Mouse (Mus musculus) C2C12 (cell line): Measurements from ENCODE around the gene Ap3b1.

Experiments used
- CTCF ChIP-seq: IDR thresholded peaks from one replicate; pipeline ENCODE4 v1.5.1; 2011; ENCODE audit not compliant: control insufficient read depth, insufficient read depth, insufficient read length
- MAX ChIP-seq: IDR thresholded peaks from one replicate; pipeline ENCODE4 v1.6.1; 2011; ENCODE audit warnings: mild to moderate bottlenecking, control low read depth
- USF1 ChIP-seq: IDR thresholded peaks from one replicate; pipeline ENCODE4 v1.6.1; 2011; ENCODE audit warnings: low read depth, mild to moderate bottlenecking, control low read depth, moderate library complexity

DNA sequence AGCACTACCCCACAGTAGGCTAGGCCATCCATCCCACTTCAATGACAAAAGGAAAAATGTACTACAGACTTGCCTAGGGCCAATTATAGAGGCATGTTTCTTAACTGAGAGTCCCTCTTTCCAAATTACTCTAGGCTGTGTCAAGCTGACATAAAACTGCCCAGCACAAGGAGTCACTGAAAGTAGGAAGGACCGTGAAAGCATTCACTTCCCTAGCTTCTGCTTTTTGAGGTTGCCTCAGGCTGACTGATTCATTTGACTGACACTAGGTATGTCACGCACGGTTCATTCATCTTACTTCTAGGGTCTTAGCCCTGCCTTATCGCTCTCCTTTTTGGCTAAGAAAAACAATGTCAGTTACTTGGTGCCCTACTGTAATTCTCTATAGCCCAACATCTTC, 36.3 kb upstream of the Ap3b1 start:
- TF ChIP-seq CTCF, result no peak
- no peak for TF ChIP-seq MAX
- no peak for TF ChIP-seq USF1
